Mouse (Mus musculus): ENCODE results near the gene Aktip. TPM values are rescaled to one million over a fixed set of nuclear protein-coding genes. Genes with fewer than 3 reads are reported as not detected.

The Aktip gene
- polyA plus RNA-seq, 1 experiment, result 48.4 TPM

DNA sequence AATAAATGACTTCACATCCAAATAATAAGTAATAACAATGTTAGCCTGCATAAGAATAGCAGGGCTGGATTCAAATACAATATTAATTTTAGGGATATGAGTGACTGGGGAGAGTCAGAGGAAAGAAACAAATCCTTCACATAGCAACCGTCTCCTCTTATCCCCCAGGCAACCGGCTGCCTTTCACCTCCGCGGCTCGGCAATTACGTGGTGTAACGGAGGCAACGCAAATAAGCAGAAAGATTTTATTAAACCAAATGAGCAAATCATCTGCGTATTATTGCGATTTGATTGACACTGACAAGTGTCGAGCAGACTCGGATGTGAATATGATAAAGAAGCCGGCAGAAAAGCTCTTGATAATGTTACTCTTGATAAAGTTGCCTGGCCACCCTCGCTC lies 28.9 kb downstream of the Aktip start:
- no peaks in the 10 kb centered on the region for H3K36me3 ChIP-seq (ENCODE audit: control insufficient read depth, insufficient read depth, low read length)
- peaks cover 4% of the 10 kb centered on the region; the same call in 1 of the 2 replicates for H3K4me1 ChIP-seq (ENCODE audit: control insufficient read depth, insufficient read depth, low read length)
- no peak overlapping the region for H3K4me3 ChIP-seq (ENCODE audit: control insufficient read depth, low read depth, low read length)
- TF ChIP-seq CTCF (IDR thresholded peaks at IDR 0.05; ENCODE audit: control insufficient read depth, insufficient read depth, insufficient replicate concordance, low read depth, low read length) (no peak), POLR2A (IDR thresholded peaks at IDR 0.05; ENCODE audit: control insufficient read depth, low read depth, low read length) (no peak)
- no peaks in the 10 kb centered on the region for H3K27me3 ChIP-seq (ENCODE audit: control insufficient read depth, insufficient read depth, low read length)
- no peak overlapping the region for H3K27ac ChIP-seq (ENCODE audit: control insufficient read depth, insufficient read depth, low read depth, low read length)

GRCm38 (mm10) chr8:91170152-91170551 lies 29.6 kb downstream of the Aktip start:
- H3K4me1 ChIP-seq (ENCODE audit: control insufficient read depth, insufficient read depth, low read length), result peaks cover 4% of the 10 kb centered on the region; the same call in 1 of the 2 replicates
- H3K4me3 ChIP-seq (ENCODE audit: control insufficient read depth, low read depth, low read length), result no peak overlapping the region
- H3K27ac ChIP-seq (ENCODE audit: control insufficient read depth, insufficient read depth, low read depth, low read length), result no peak overlapping the region
- no peaks in the 10 kb centered on the region for H3K36me3 ChIP-seq (ENCODE audit: control insufficient read depth, insufficient read depth, low read length)
- no peak for TF ChIP-seq CTCF (IDR thresholded peaks at IDR 0.05; ENCODE audit: control insufficient read depth, insufficient read depth, insufficient replicate concordance, low read depth, low read length)
- TF ChIP-seq POLR2A (IDR thresholded peaks at IDR 0.05; ENCODE audit: control insufficient read depth, low read depth, low read length), result no peak
- H3K27me3 ChIP-seq (ENCODE audit: control insufficient read depth, insufficient read depth, low read length), result no peaks in the 10 kb centered on the region

GRCm38 (mm10) chr8:91159959-91160800 lies 39.6 kb downstream of the Aktip start:
- TF ChIP-seq CTCF (IDR thresholded peaks at IDR 0.05; ENCODE audit: control insufficient read depth, insufficient read depth, insufficient replicate concordance, low read depth, low read length), result no peak
- TF ChIP-seq POLR2A (IDR thresholded peaks at IDR 0.05; ENCODE audit: control insufficient read depth, low read depth, low read length), result no peak
- Histone ChIP-seq H3K36me3 (ENCODE audit: control insufficient read depth, insufficient read depth, low read length) (no peaks in the 10 kb centered on the region), H3K27ac (ENCODE audit: control insufficient read depth, insufficient read depth, low read depth, low read length) (no peak overlapping the region), H3K4me3 (ENCODE audit: control insufficient read depth, low read depth, low read length) (peak overlapping the region; percentile 43), H3K4me1 (ENCODE audit: control insufficient read depth, insufficient read depth, low read length) (no peaks in the 10 kb centered on the region), H3K27me3 (ENCODE audit: control insufficient read depth, insufficient read depth, low read length) (no peaks in the 10 kb centered on the region)

DNA sequence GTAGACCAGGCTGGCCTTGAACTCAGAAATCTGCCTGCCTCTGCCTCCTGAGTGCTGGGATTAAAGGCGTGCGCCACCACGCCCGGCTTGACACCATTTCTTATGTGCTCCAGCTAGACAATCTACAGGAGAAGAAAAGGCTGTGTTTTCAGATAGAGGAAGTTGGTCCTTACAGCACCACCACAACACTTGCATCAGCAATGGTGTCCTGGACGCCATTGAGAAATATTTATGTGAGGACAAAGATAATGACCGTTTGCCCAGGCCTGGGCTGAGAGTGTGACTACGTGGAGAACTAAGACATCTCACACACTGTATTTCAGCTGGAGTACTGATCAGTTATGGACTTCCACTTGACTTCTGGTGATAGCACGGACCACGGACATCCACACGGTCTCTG lies 41.2 kb downstream of the Aktip start:
- Histone ChIP-seq H3K36me3 (ENCODE audit: control insufficient read depth, insufficient read depth, low read length) (no peaks in the 10 kb centered on the region), H3K27ac (ENCODE audit: control insufficient read depth, insufficient read depth, low read depth, low read length) (no peak overlapping the region), H3K4me1 (ENCODE audit: control insufficient read depth, insufficient read depth, low read length) (peaks cover 2% of the 10 kb centered on the region; the same call in 1 of the 2 replicates), H3K27me3 (ENCODE audit: control insufficient read depth, insufficient read depth, low read length) (no peaks in the 10 kb centered on the region), H3K4me3 (ENCODE audit: control insufficient read depth, low read depth, low read length) (no peak overlapping the region)
- no peak for TF ChIP-seq CTCF (IDR thresholded peaks at IDR 0.05; ENCODE audit: control insufficient read depth, insufficient read depth, insufficient replicate concordance, low read depth, low read length)
- no peak for TF ChIP-seq POLR2A (IDR thresholded peaks at IDR 0.05; ENCODE audit: control insufficient read depth, low read depth, low read length)

GRCm38 (mm10) chr8:91154564-91154963 lies 45.2 kb downstream of the Aktip start:
- peaks cover 2% of the 10 kb centered on the region; the same call in 1 of the 2 replicates for H3K4me1 ChIP-seq (ENCODE audit: control insufficient read depth, insufficient read depth, low read length)
- H3K27me3 ChIP-seq (ENCODE audit: control insufficient read depth, insufficient read depth, low read length), result no peaks in the 10 kb centered on the region
- TF ChIP-seq POLR2A (IDR thresholded peaks at IDR 0.05; ENCODE audit: control insufficient read depth, low read depth, low read length) (no peak), CTCF (IDR thresholded peaks at IDR 0.05; ENCODE audit: control insufficient read depth, insufficient read depth, insufficient replicate concordance, low read depth, low read length) (peak; percentile 61; the same call in 1 of the 2 replicates)
- H3K4me3 ChIP-seq (ENCODE audit: control insufficient read depth, low read depth, low read length), result no peak overlapping the region
- no peaks in the 10 kb centered on the region for H3K36me3 ChIP-seq (ENCODE audit: control insufficient read depth, insufficient read depth, low read length)
- no peak overlapping the region for H3K27ac ChIP-seq (ENCODE audit: control insufficient read depth, insufficient read depth, low read depth, low read length)

GRCm38 (mm10) chr8:91153831-91154230 lies 45.9 kb downstream of the Aktip start:
- H3K27ac ChIP-seq (ENCODE audit: control insufficient read depth, insufficient read depth, low read depth, low read length), result no peak overlapping the region
- H3K27me3 ChIP-seq (ENCODE audit: control insufficient read depth, insufficient read depth, low read length), result no peaks in the 10 kb centered on the region
- peak overlapping the region; percentile 11 for H3K4me3 ChIP-seq (ENCODE audit: control insufficient read depth, low read depth, low read length)
- peaks cover 4% of the 10 kb centered on the region for H3K4me1 ChIP-seq (ENCODE audit: control insufficient read depth, insufficient read depth, low read length)
- TF ChIP-seq CTCF (IDR thresholded peaks at IDR 0.05; ENCODE audit: control insufficient read depth, insufficient read depth, insufficient replicate concordance, low read depth, low read length) (peak; percentile 37; the same call in 1 of the 2 replicates), POLR2A (IDR thresholded peaks at IDR 0.05; ENCODE audit: control insufficient read depth, low read depth, low read length) (no peak)
- H3K36me3 ChIP-seq (ENCODE audit: control insufficient read depth, insufficient read depth, low read length), result no peaks in the 10 kb centered on the region

GRCm38 (mm10) chr8:91151531-91151930 lies 48.2 kb downstream of the Aktip start:
- Histone ChIP-seq H3K36me3 (ENCODE audit: control insufficient read depth, insufficient read depth, low read length) (no peaks in the 10 kb centered on the region), H3K4me1 (ENCODE audit: control insufficient read depth, insufficient read depth, low read length) (peaks cover 9% of the 10 kb centered on the region), H3K27me3 (ENCODE audit: control insufficient read depth, insufficient read depth, low read length) (no peaks in the 10 kb centered on the region), H3K4me3 (ENCODE audit: control insufficient read depth, low read depth, low read length) (no peak overlapping the region), H3K27ac (ENCODE audit: control insufficient read depth, insufficient read depth, low read depth, low read length) (no peak overlapping the region)
- no peak for TF ChIP-seq CTCF (IDR thresholded peaks at IDR 0.05; ENCODE audit: control insufficient read depth, insufficient read depth, insufficient replicate concordance, low read depth, low read length)
- TF ChIP-seq POLR2A (IDR thresholded peaks at IDR 0.05; ENCODE audit: control insufficient read depth, low read depth, low read length), result no peak
